Mouse (Mus musculus): ENCODE results near the gene Nbea. TPM values are rescaled to one million over a fixed set of nuclear protein-coding genes. Genes with fewer than 3 reads are reported as not detected.
A peak's percentile ranks its signal among the peaks of the same experiment; 100 is the strongest.

The Nbea gene
- polyA plus RNA-seq, 2 experiments from 2014 or later = 0.16 to 0.25 TPM

DNA sequence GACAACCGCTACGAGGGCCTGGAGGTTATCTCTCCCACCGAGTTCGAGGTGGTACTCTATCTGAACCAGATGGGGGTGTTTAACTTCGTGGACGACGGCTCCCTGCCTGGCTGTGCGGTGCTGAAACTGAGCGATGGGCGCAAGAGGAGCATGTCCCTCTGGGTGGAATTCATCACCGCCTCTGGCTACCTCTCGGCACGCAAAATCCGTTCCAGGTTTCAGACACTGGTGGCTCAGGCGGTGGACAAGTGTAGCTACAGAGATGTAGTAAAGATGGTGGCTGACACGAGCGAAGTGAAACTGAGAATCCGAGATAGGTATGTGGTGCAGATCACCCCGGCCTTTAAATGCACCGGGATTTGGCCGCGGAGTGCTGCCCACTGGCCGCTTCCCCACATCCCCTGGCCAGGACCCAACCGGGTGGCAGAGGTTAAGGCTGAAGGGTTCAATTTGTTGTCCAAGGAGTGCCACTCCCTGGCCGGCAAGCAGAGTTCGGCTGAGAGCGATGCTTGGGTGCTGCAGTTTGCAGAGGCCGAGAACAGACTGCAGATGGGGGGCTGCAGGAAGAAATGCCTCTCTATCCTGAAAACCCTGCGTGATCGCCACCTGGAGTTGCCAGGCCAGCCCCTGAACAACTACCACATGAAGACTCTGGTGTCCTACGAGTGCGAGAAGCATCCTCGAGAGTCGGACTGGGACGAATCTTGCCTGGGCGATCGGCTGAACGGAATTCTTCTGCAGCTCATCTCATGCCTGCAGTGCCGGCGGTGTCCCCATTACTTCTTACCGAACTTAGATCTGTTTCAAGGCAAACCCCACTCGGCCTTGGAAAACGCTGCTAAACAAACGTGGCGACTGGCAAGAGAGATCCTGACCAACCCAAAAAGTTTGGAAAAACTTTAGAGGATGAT is 400.1 kb downstream of the Nbea start:
- ATAC-seq = peak; percentile 33

- ATAC-seq = peak; percentile 28
Observed at GRCm38 (mm10) chr3:55782771-55783170, 400.7 kb downstream of the Nbea start.

DNA sequence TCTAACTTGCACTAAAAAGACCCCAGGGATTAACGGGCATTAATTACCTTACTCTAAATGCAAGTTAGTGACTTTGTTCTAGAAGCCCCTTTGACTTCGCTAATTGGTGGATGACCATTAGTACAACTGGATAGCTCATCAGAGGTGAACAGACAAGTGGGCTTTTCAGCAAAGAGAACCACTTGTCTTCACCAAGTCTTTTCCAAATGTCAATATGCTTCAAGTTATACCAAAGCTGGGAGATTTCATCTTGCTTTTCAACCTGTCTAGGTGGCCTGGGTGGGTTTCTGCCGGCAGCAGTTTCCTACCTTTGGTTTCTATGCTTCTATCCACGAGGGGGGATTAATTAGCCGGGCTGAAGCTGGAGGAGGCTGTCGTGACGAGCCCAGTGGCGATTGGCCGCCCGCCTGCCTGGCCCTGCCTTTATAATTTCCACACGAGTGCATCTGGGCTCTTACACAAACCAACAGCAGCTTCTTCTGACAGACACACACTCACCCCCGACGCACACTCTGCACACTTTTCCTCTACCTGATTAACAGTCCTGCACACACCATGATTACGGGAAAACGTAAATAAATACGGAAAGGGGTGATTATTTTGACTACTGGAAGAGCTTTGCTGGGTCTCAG is 401.3 kb downstream of the Nbea start, which contains the start of gene Mab21l1:
Gene Mab21l1, plus strand, starts transcription at position 455 of the 632 bp plus-strand sequence.
- peak; percentile 23 for ATAC-seq

GRCm38 (mm10) chr3:55781429-55782055 is 402.0 kb downstream of the Nbea start:
- ATAC-seq = no peak

- no peak for ATAC-seq
Observed at GRCm38 (mm10) chr3:55780120-55781070, 403.1 kb downstream of the Nbea start.

DNA sequence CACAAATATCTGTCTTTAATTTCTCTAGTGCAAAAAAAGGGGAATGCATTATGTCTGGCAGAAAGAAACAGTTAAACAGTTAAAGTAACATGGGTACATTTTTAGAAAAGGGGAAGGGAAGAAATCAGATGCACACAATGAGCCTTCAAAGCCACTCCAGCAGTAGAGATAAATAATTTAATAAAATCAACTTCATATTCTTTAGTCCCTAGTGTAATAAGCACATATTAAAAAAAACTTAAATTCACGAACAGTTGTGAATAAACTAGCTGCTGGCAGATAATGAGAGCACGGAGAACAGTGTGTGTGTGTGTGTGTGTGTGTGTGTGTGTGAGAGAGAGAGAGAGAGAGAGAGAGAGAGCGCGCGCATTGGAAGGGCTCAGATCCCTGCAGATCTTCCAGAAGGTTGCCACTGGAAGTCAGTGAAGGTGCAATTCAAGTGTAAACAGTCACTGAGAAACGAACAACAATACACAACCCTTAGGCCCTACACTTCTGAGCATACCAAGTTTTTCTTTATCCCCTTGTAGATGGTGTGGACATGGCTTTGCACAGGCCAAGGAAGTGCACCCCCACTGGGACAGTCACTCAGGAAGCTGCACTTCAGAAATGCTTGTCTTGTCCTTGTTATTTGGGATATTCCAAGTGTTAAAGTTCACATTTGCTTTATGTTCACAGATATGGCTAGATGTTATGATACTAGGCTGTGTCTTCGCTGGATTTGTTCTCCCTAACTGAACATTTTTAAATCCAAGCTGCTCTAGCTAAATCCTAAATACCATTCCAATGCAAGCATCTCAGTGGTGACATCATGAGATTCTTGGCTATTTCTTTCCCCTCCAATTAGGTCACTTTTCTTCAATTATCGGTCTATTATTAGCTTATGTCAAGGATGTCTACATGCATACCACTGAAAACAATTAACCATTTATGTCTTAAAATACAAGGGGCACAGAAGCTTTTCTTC is 404.5 kb downstream of the Nbea start:
- ATAC-seq = no peak

DNA sequence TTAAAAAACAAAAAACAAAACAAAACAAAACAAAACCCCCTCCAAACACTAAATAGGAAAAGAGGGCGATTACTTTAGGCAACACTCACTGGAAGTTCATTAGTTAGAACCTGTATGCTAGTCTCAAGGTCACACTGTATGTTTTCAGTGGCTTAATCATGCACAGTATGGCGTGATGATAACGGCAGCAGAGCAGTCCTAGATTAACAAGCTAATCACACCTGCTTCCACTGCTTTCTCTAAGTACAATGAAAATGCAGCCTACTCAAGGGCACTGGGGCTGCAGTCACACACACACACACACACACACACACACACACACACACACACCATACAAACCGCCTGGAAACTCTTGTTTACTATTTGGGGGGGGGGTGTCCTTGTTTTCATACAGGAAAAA is 406.0 kb downstream of the Nbea start:
- no peak for ATAC-seq

DNA sequence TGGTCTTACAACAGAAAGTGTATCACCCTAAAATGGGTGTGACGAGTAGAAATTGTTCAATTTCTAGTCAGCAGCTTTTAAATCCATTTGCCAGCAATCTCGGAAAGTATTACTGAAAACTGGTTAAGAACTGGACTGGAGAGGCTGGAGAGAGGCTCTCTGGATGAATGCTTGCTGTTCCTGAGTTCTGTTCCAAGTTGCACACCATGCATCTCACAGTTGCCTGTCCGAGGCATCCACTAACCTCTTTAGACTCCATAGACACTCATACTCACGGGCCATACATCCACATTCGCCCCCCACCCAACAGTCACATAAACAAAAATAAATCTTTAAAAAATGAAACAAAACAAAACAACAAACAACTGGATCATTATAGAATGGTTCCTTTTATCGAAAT is 407.7 kb downstream of the Nbea start:
- no peak for ATAC-seq

DNA sequence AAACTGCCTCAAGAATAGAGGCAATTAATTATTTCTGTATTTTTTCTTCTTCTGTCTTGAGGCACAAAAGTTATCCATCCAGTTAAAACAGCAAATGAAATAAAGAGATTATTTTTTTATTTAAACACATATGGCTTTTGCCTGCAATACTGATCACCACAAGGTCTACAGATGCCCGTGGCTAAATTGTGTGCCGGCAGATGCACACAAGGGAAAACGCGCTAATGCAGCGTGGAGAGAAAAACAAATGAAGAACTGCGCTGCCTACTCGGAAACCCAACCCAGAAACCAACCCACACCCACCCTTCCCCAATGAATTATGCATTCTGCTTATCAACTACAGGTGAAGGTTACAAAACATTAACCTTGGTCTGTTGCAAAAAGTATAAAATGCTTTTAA is 408.3 kb downstream of the Nbea start:
- ATAC-seq = no peak

GRCm38 (mm10) chr3:55774203-55774602 is 409.3 kb downstream of the Nbea start:
- ATAC-seq = no peak

- ATAC-seq = no peak
Observed at GRCm38 (mm10) chr3:55769308-55769707, 414.2 kb downstream of the Nbea start.

GRCm38 (mm10) chr3:55768654-55769053 is 414.8 kb downstream of the Nbea start:
- ATAC-seq = no peak

GRCm38 (mm10) chr3:55763591-55763990 is 419.9 kb downstream of the Nbea start:
- no peak for ATAC-seq

- no peak for ATAC-seq
Observed at GRCm38 (mm10) chr3:55758297-55758696, 425.2 kb downstream of the Nbea start.

DNA sequence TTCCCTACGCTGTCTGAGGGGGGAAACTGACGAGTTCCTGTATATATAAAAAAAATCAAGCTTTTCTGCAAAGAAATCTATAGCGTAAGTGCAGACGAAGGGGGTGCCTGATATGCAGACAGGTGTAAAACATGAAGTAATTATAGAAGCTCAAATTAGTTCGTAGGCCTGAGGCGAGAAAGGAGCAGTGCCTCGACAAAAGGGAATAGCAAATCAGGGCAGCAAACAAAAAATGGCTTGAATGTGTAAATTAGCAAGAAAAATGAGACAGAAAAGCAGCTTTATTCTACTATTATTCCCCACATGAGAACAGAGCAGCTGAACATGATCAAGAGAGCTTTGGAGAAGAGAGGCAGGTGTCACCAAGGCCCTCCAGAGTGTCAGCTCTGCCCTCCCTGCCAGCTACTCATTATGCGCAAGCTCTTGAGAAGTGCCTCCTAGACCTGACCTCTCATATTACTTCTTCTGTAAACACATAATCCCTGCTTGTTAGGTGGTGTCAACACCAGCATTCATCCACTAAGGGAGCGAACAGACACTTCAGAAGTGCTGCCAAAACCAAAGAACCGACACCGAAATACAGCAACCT is 426.8 kb downstream of the Nbea start:
- ATAC-seq = no peak

DNA sequence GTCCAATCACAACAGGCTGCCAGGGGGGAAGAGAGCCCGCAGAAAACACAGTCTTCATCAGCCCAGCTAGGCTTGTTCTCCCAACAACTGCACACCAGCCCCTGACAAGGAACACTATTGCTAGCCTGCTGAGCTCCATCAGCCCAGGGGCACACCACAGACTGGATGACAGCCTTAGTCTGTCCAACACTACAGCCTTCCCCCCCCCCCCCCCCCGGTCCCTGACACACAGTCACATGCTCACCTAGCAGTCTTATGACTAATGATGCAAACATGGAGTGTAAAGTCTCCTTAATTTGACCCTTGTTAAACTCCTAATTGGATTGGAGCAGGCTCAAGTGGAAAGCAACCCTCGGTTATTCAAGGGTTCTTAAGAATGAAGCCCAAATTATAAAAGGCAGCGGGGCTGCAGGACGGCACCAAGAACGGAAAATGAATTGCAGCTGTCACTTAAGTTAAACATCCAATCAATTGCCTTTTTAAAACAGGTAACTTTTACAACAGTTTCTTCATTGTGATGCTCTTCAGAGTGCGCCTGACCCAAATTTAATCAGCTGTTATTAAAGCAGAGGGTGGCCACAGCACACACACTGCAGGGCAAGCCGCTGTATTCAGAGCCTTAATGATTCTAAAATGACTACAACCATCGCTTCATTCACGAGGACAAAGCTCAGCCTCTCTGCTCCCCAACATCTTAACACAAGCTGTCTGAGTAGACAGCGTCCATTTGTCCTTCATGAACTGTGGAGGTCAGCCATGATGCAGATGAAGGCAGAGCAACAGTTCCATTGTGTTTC is 427.5 kb downstream of the Nbea start:
- no peak for ATAC-seq

- no peak for ATAC-seq
Observed at GRCm38 (mm10) chr3:55754981-55755608, 428.4 kb downstream of the Nbea start.

DNA sequence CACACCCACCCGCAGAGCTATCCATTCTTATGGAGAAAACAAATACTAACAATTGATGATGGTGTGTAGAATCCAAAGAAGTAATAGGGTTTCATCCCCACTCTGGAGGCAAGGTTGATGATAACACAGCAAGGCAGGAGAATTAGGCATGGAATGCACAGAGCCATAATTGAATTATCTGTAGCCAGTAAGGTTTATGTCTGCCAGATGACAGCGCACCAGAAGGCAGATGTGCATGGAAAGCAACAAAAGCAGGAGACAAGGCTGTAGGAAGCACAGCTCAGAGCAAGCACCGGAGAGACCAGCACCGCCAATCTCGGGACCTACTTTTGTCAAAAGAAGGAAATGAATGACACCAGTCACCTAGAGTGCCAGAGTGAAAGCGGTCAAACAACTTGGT is 429.6 kb downstream of the Nbea start:
- no peak for ATAC-seq

DNA sequence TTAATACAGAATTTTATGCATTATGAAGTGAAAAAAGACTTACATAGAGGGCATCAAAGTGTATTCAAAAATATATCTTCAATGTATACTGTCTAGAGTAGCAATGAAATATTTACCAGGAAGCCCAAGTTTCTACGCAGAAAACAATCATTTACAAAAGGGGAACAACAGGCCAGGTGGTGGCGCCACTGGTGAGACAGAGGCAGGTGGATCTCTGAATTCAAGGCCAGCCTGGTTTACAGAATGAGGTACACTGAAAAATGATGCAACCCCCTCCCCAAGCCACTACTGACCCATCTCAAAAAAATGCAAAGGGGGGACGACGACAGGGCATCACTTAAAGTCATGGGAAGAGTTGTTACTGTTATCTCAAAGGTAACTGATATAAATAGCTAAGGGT is 430.9 kb downstream of the Nbea start:
- ATAC-seq = no peak
